Mouse (Mus musculus): ENCODE data around the gene Dcbld2.
"Not testable (repeated sequence)": the region's sequence is repeated elsewhere in the genome, so short reads cannot be mapped to it uniquely, and the experiment has no call there.

The Dcbld2 gene

DNA sequence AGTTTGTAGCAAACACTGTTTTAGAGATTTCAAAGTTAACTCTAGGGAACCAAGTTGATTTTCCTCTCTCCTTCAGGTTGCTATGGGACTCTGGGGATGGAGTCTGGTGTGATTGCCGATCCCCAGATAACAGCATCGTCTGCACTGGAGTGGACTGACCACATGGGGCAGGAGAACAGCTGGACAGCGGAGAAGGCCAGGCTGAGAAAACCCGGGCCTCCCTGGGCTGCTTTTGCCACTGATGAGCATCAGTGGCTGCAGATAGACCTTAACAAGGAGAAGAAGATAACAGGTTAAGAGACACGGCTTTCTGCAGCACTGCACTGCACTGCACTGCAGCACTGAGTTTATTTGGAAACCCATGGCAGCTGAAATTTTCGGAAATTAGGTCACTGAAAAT is 42.4 kb downstream of the Dcbld2 start:
- DNase-seq (ENCODE audit: low read depth, low spot score): peak; percentile 25

DNA sequence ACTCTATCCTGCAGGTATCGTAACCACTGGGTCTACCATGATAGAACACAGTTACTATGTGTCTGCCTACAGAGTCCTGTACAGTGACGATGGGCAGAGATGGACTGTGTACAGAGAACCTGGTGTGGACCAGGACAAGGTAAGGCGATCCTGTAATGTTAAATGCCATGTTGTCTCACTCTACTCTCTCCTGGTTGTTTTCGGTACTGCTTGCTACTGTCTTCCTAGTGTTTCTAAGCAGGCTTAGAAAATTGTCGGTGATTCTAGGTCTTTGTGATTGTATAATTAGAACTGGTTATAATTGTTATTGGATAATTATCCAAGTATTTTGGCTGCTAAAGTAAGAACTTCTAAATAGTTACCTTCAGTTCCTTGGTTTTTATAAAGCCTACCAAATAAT is 43.4 kb downstream of the Dcbld2 start:
- no peak for DNase-seq (ENCODE audit: low read depth, low spot score)

DNA sequence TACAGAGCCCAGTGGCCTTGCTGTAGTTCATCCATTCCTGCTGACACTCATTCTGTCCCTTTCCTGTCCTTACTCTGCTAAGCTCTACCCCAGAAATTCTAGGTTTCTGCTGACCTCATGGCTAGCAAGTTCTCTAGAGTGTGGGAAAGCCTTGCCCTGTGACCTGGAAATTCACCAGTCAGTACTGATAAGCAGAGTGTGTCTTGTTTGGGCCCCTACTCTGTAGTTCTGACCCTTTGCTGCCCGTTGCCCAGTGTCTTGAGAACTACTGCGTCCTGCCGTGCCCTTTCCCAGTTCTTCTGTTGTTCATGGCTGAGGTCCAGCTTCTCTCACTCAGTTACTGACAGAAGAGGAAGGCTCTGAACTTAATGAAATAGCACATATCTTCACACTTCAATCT is 44.9 kb downstream of the Dcbld2 start:
- no peak for DNase-seq (ENCODE audit: low read depth, low spot score)

DNA sequence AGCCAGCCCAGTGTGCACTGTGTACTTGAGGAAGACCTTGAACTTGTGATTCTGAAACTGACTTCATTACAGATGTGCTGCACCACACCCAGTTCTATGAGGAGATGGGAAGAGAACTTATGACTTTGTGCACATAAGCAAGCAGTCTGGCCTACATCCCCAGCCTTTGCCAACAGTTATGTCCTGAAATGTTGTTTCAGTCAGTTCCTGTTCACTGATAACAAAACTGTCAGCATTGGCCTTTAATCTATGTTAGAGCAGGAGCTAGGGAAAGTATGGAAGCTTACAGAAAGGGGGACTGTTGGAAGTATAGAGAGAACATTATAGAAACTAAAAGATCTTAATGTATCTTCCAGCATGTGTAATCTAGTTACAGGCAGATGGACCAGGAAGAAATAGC is 45.6 kb downstream of the Dcbld2 start:
- DNase-seq (ENCODE audit: low read depth, low spot score): no peak

DNA sequence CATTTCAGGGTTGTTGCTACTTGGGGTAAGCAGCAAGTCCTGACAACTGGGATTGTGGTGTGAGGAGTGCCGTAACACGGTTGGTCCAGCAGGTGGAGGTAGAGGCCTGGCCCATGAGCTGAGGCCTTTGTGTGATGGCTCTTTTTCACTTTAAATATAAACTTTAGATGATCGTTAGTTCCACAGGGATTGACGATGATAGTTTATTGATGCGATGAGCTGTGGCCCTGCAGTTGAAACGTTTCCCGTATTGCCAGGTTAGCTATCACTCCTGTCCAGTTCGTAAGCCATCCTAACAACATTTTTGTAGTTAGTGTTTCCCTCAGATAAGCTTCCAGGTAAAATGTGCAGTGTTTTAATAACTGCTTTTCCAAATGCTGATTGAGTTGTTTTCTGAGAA is 46.4 kb downstream of the Dcbld2 start:
- peak; percentile 74 for DNase-seq (ENCODE audit: low read depth, low spot score)

DNA sequence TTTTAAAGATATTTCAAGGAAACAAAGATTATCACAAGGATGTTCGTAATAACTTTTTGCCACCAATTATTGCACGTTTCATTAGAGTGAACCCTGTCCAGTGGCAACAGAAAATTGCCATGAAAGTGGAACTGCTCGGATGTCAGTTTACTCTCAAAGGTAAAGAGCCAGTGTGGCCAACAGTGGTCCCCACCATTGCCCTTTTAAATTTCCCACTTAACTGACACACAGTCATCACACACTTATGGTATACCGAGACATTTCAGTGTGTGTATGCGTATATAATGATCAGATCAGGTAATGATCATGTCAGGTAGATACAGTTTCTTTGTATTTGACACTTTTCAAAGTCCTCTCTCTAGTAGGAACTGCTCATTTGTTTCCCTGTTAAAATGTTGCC is 46.9 kb downstream of the Dcbld2 start:
- no peak for DNase-seq (ENCODE audit: low read depth, low spot score)

DNA sequence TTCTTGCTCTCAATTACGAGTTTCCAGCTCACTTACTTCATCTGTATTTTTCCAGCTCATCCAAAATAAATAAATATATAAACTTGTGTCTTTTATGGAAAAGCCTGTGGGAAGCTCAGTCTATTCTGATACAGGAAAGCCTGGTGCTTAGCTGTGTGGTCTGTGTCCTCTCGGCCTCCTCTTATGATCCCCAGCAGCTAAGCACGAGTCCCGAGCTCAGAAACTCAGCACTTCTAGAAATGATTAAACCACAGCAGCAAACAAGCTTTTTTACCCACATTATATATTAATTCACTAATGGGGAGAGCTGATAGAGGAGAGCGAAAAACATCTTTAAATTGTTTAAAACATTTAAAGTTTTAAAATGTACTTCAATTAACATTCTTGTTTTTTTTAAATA is 48.2 kb downstream of the Dcbld2 start:
- no peak for DNase-seq (ENCODE audit: low read depth, low spot score)

DNA sequence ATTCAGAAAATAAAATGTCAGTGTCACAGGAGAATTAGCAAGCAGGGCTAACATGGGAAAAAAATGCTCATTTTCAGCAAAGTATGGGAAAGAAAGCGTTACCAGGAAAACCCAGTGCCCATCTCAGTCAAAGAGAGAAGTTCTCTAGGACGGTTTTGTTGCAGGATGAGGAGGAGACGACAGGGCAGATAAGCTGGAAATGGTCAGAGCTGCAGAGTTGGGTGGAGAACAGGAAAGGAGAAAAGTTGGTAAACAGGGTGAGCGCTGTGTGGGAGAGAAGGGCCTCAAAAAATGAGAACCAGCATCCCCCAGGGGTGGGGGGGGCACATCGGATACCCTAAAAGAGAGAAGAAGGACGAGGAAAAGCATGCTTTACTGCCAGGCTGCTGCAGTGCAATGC is 48.7 kb downstream of the Dcbld2 start:
- DNase-seq (ENCODE audit: low read depth, low spot score): no peak

DNA sequence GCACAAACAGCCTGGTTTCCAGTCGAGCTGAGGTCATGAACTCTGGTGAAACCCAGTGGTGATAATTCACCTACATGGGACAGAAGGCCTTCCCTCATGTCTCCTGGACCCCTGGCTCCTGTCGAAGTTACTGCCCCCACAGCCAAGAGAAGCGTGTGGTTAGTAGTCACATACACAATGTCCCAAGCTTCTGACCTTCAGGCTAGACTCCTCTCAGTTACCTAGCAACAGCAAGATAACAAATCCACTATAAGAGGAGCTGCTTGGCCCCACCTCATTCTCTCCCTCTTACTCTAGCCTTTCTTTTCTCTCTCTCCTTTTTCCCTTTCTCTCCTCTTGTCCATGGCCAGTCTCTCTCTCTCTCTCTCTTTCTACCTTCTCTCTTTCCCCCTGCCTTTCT is 51.7 kb downstream of the Dcbld2 start:
- DNase-seq (ENCODE audit: low read depth, low spot score): not testable (repeated sequence)

DNA sequence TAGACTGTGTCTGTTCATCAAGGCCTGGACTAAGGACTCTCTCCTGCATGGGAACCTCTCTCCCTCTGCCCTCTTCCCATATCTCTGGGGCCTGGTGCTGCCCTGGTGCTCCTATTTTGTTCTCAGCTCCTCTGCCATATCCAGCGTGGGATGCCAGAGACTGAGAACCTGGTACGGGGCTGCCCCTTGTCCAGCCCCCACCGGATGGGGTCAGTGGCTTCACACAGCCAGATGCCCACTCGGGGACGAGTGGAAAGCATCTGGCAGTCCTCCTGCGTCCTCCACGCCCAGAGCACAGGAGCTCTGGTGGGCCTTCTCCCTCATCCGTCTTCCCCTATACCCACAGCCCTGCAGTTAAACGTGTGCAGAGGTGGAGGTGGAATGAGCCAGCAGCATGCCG is 52.1 kb downstream of the Dcbld2 start:
- no peak for DNase-seq (ENCODE audit: low read depth, low spot score)

DNA sequence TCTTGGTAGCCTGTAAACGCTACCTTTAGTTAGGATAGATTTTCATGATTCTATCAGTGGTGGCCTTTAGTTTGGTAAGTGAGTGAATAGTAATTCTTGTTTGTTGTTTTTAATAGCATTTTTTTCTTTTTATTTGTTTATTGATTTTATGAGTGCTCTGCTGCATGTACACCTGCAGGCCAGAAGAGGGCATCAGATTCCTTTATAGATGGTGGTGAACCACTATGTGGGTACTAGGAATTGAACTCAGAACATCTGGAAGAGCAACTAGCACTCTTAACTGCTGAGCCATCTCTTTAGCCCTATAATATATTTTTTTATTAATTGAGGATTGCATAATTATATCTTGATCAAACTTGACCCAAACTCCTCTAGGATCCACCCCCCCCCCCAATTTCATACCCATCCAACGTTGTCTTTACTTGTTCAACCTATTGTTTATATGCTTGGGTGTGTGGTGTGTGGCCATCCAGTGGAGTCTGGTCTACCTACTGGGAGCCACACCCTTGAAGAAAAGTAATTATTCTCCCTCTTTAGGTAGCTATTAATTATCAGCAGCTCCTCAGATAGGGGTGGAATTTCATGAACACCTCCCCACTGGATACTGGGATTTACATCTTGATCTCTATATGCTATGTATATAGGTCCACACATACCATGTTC is 53.7 kb downstream of the Dcbld2 start:
- peak; percentile 47 for DNase-seq (ENCODE audit: low read depth, low spot score)

DNA sequence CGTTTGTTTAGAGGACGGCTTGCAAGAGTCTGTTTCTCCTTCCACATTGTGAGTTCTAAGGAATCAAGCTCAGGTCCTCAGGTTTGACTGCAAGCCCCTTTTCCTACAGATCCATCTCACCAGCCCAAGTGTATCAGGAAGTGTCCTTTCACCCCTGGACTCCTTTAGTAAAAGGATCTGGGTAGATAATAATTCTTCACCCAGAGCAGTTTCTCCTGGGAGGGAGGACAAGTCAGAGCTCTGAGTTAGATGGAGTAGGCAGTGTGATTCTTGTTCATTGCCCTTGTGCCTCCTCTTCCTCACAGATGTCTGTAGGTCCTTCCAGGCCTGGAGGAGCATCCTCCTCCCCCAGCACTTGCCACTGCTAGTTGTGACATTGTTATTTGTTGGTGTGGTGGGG is 54.3 kb downstream of the Dcbld2 start:
- no peak for DNase-seq (ENCODE audit: low read depth, low spot score)

DNA sequence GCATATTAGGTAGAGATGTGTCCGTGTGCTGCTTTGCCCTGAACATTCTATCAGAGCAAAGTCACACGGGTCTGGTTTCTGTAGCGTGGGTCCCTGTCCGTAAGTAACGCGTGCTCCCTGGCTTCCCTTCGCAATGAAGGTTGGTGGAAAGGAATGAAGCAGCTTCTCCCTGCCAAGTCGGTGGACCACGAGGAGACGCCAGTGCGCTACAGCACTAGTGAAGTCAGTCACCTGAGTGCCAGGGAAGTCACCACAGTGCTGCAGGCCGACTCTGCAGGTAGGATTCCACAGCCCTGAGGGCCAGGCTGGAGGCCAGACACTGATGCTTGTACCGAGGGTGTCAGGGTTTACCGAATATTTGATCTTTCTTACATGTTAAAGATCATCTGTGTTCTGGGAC is 55.8 kb downstream of the Dcbld2 start:
- no peak for DNase-seq (ENCODE audit: low read depth, low spot score)

DNA sequence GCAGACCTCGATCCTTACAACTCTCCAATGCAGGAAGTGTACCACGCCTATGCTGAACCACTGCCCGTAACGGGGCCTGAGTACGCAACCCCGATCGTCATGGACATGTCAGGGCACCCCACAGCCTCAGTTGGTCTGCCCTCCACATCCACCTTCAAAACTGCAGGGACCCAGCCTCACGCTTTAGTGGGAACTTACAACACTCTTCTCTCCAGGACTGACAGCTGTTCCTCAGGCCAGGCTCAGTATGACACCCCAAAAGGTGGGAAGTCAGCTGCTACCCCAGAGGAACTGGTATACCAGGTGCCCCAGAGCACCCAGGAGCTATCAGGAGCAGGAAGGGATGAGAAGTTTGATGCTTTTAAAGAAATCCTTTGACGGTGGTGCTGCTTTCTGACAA is 57.2 kb downstream of the Dcbld2 start:
- DNase-seq (ENCODE audit: low read depth, low spot score): no peak

DNA sequence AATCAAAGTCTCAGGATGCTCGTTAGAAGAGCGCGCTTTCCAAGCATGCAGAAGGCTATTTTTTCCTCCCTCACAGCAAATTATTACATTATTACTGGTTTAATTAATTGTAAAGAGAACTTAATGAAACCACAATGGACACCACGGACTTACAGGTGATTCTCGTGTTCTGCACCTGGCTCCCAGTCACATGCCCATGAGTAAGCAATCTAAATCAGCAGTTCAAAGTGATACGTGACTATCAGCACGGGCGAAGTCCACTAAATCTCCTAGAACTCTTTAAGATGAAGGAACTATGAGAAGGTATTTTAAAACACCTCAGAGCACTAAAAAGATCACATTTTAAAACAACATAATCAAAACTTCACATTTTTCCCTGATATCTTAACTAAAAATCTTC is 61.8 kb downstream of the Dcbld2 start:
- no peak for DNase-seq (ENCODE audit: low read depth, low spot score)

DNA sequence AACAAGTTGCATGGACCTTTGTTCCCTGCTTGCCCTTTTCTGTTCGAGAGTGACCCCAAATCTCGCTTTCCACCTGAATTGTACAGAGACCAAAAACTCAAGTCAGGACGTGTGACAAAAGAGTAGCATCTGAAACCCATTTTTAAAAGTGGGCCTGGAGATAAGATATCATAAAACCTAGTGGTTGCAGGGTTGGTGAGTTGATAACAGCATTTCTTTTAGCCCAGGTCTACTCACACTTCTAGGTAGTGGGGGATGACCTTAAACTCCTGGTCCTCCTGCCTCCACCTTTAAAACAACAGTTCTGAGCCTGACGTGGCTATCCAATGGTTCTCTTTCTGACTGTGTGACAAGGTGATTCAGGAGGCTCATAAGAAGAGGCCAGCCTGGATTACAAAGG is 62.6 kb downstream of the Dcbld2 start:
- DNase-seq (ENCODE audit: low read depth, low spot score): no peak

DNA sequence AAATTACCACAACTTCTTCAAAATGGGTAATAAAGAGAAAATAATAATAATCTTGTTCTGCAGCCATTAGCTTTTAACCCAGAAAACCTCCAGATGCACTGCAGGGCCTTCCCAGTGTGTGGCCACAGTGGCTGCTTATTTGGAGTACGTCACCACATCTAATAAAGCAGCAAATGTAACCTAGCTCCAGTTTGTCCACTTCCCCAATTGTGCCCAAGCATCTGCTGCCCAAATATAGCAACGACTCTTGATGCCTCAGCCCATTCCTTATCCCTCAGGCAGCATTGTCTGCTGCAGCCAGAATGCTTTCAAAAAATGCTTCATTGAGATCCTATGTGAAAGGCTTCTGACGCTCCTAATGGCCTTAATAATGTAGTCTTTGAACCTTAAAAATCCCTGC is 66.6 kb downstream of the Dcbld2 start:
- DNase-seq (ENCODE audit: low read depth, low spot score): no peak

DNA sequence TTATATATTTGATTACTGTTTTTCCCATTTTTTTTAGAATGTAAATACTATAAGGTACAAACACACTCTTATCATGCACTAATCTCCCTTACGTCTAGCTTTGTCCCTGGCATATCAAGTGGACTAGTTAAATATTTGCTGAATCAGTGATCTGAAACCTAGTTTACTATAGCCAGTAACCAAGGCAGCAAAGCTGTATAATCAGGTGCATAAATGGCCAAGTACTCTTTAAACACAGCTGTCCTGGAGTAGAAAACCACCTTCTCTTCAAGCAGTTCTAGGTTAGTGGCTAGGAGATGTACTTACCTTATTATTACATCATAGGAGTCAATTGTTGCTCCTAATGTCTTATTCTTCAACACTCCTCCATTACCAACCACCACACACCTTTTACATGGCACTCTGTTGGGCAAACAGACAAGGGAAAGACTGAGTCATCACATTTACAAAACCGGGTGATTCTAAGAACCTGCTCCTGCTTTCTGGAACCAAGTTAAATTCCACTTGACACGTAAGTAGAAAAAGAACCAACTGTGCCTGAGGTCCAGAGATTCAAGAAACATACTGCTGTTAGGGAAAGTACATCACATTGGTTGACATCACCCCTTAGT is 67.4 kb downstream of the Dcbld2 start:
- DNase-seq (ENCODE audit: low read depth, low spot score): no peak

DNA sequence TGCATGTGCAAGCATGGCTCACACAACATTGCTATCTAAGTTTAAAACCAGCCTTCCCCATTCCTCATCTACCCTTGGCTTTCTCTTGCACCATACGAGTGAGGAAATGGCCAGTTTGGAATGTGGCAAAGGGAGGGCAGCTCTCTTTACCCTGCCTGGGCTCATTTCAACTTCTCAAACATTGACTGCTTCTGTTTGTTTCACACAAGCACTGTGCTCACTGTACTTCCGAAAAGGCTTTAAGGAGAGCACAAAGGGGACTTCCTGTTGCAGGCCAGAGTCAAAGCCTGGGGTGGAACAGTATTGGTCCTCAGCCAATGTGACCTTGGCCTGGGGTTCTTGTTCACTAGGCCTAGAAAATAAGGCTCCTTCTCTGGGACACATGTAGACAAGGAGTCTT is 68.1 kb downstream of the Dcbld2 start:
- DNase-seq (ENCODE audit: low read depth, low spot score): no peak

DNA sequence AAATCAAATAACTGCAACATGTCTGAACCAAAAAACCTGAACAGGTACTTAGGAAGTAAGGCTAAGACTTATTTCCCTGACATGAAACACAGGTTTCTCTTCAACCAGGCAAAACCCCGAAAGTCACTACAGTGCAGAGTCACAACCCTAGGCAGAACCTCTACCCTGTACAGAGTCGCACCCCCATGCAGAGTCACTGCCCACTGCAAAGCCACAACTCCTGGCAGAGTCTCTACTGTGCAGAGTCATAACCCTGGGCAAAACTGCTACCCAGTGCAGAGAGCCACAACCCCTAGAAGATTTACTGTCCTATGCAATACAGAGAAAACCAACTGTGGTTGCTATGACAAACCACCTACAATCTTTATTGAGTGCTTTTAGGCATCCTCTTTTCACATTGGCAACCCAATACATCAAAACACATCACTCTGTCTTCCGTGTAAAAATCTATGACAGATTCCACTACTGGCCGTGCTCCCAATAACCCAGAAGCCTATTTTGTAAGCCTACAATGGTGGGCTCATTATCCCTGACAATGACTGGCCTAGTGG is 71.7 kb downstream of the Dcbld2 start:
- peak; percentile 50 for DNase-seq (ENCODE audit: low read depth, low spot score)

DNA sequence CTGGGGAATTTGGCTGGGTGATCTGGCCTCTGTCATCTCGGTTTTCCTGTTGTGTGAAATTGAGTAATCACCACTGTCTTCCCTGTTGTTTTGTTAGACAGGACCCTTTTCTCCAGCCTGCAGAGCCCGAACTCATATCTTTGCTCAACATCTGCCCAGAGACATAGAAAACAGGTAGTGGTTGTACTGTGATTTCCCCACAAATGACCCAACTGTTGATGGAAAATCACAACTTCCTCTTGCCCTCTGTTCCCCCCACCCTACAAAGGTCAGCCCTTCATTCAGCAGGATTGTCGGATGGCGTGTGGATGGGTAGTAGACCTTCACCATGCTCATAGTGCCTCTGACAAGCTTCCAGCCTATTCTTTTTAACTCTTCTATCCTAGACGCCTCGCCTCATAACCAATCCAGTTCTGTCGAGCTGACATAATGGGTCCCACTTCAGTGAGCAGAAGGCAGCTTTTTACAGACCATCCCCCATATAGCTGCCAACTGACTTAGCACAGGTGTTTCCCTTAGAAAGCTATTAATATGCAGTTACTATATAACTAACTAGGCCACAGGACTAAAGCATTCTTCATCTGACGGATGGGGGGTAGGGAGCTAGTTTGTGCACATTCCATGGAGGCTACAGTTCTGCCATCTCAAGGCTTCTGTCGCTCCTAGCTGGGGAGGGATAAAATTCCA is 73.1 kb downstream of the Dcbld2 start:
- DNase-seq (ENCODE audit: low read depth, low spot score): no peak

DNA sequence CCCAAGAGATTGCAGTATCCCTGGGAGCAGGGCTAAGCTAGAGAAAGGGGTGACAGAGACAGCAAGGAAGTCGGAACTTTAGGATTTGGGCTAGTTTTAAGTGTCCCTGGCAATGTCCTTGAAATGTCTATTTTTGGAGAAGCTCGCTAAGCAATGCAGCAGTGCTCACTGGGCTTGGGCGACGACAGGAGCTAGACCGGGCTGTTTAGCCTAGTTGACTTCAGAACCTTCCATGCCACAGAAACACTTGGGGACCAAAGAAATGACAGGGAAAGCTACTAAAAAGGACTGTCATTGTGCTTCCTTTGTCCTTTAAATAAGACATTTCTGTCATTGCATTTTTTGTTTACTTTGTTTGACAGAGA is 73.6 kb downstream of the Dcbld2 start:
- no peak for DNase-seq (ENCODE audit: low read depth, low spot score)

DNA sequence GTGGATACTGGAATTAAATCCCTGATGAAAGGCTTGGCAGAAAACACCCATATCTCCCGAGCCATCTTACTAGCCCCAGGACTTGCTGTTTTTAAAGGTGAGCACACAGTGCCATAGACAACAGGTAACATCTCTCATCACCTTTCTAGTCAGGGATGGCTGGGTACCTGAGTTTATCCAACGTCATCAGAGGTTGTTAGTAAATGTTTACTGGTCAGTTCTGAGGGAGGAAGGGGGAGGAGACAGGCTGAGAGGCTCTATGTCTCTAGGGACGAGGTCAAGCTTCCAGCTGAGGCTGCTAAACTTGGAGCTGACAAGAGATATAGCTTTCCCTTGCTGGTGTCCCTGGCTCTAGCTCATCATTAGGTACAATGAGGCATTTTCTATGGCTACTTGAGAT is 74.1 kb downstream of the Dcbld2 start:
- DNase-seq (ENCODE audit: low read depth, low spot score): no peak
